Mouse (Mus musculus): ENCODE data around the gene Golm1.

The Golm1 gene

GRCm38 (mm10) chr13:59647484-59647883 lies 28.1 kb downstream of the Golm1 start:
- DNase-seq (ENCODE audit: low read depth, low spot score), result no peak

GRCm38 (mm10) chr13:59646674-59647244 lies 28.9 kb downstream of the Golm1 start:
- DNase-seq (ENCODE audit: low read depth, low spot score), result no peak

- no peak for DNase-seq (ENCODE audit: low read depth, low spot score)
Measured at GRCm38 (mm10) chr13:59645491-59645890, 30.1 kb downstream of the Golm1 start.

GRCm38 (mm10) chr13:59642818-59643217 lies 32.8 kb downstream of the Golm1 start:
- no peak for DNase-seq (ENCODE audit: low read depth, low spot score)

- no peak for DNase-seq (ENCODE audit: low read depth, low spot score)
Measured at GRCm38 (mm10) chr13:59640178-59640440, 35.5 kb downstream of the Golm1 start.

GRCm38 (mm10) chr13:59639368-59640177 lies 36.0 kb downstream of the Golm1 start:
- DNase-seq (ENCODE audit: low read depth, low spot score), result no peak

GRCm38 (mm10) chr13:59637800-59638199 lies 37.8 kb downstream of the Golm1 start:
- DNase-seq (ENCODE audit: low read depth, low spot score), result no peak

GRCm38 (mm10) chr13:59634637-59635036 lies 41.0 kb downstream of the Golm1 start:
- no peak for DNase-seq (ENCODE audit: low read depth, low spot score)

GRCm38 (mm10) chr13:59626739-59627138 lies 48.9 kb downstream of the Golm1 start:
- no peak for DNase-seq (ENCODE audit: low read depth, low spot score)

GRCm38 (mm10) chr13:59624903-59625302 lies 50.7 kb downstream of the Golm1 start:
- no peak for DNase-seq (ENCODE audit: low read depth, low spot score)

GRCm38 (mm10) chr13:59624389-59624788 lies 51.2 kb downstream of the Golm1 start:
- no peak for DNase-seq (ENCODE audit: low read depth, low spot score)

GRCm38 (mm10) chr13:59621643-59622489 lies 53.7 kb downstream of the Golm1 start:
- DNase-seq (ENCODE audit: low read depth, low spot score), result no peak

- no peak for DNase-seq (ENCODE audit: low read depth, low spot score)
Measured at GRCm38 (mm10) chr13:59618463-59618862, 57.1 kb downstream of the Golm1 start.

GRCm38 (mm10) chr13:59615554-59615953 lies 60.1 kb downstream of the Golm1 start:
- no peak for DNase-seq (ENCODE audit: low read depth, low spot score)

GRCm38 (mm10) chr13:59615152-59615551 lies 60.5 kb downstream of the Golm1 start:
- no peak for DNase-seq (ENCODE audit: low read depth, low spot score)

- DNase-seq (ENCODE audit: low read depth, low spot score), result no peak
Measured at GRCm38 (mm10) chr13:59613868-59614267, 61.7 kb downstream of the Golm1 start.

- no peak for DNase-seq (ENCODE audit: low read depth, low spot score)
Measured at GRCm38 (mm10) chr13:59610437-59610836, 65.2 kb downstream of the Golm1 start.

GRCm38 (mm10) chr13:59609885-59610284 lies 65.7 kb downstream of the Golm1 start:
- no peak for DNase-seq (ENCODE audit: low read depth, low spot score)

GRCm38 (mm10) chr13:59605221-59605922 lies 70.2 kb downstream of the Golm1 start:
- DNase-seq (ENCODE audit: low read depth, low spot score), result no peak

- no peak for DNase-seq (ENCODE audit: low read depth, low spot score)
Measured at GRCm38 (mm10) chr13:59604511-59604910, 71.1 kb downstream of the Golm1 start.

- DNase-seq (ENCODE audit: low read depth, low spot score), result no peak
Measured at GRCm38 (mm10) chr13:59603096-59603495, 72.5 kb downstream of the Golm1 start.

GRCm38 (mm10) chr13:59592630-59593029 lies 83.0 kb downstream of the Golm1 start:
- no peak for DNase-seq (ENCODE audit: low read depth, low spot score)
